Mouse (Mus musculus) hindbrain, embryonic 16.5 days (tissue): ENCODE results near the gene Safb2. TPM values are rescaled to one million over a fixed set of nuclear protein-coding genes. Genes with fewer than 3 reads are reported as not detected.

Experiments used
- ATAC-seq: fragments of 200-750 bp; cut with Nextera tagmentation; 2 replicates; pipeline ENCODE4 v1.8.0; 2017; ENCODE audit warnings: moderate TSS enrichment, moderate library complexity
- H3K27ac ChIP-seq: fragments of 300-500 bp; sonication (generic); 2 replicates; pipeline ENCODE4 v1.5.1; 2014; ENCODE audit warnings: low read depth, mild to moderate bottlenecking, control low read depth, low read length, moderate library complexity
- H3K27me3 ChIP-seq: fragments of 300-500 bp; sonication (generic); replicated peaks from 2 replicates; pipeline ENCODE4 v1.6.1; 2014; ENCODE audit warnings: low read length; ENCODE audit not compliant: control insufficient read depth, insufficient read depth
- H3K36me3 ChIP-seq: fragments of 300-500 bp; sonication (generic); 2 replicates; pipeline ENCODE4 v1.6.1; 2014; ENCODE audit warnings: mild to moderate bottlenecking, low read length, moderate library complexity, mixed read lengths; ENCODE audit not compliant: control insufficient read depth, insufficient read depth
- H3K4me1 ChIP-seq: fragments of 300-500 bp; sonication (generic); 2 replicates; pipeline ENCODE4 v1.6.1; 2014; ENCODE audit warnings: low read depth, low read length; ENCODE audit not compliant: control insufficient read depth, insufficient read depth
- H3K4me2 ChIP-seq: fragments of 300-500 bp; sonication (generic); 2 replicates; pipeline ENCODE4 v1.6.1; 2014; ENCODE audit warnings: mild to moderate bottlenecking, low read length, control low read depth, moderate library complexity
- H3K4me3 ChIP-seq: fragments of 300-500 bp; sonication (generic); 2 replicates; pipeline ENCODE4 v1.5.1; 2014; ENCODE audit warnings: mild to moderate bottlenecking, low read length, control low read depth, moderate library complexity
- H3K9ac ChIP-seq: fragments of 300-500 bp; sonication (generic); 2 replicates; pipeline ENCODE4 v1.6.1; 2014; ENCODE audit warnings: low read depth, mild to moderate bottlenecking, control low read depth, low read length, moderate library complexity
- H3K9me3 ChIP-seq: fragments of 300-500 bp; sonication (generic); 2 replicates; pipeline ENCODE4 v1.6.1; 2014; ENCODE audit warnings: mild to moderate bottlenecking, low read length, moderate library complexity; ENCODE audit not compliant: control insufficient read depth
- WGBS: fragments of 180-500 bp; shearing (Covaris S2); extraction: QIAGEN DNeasy Blood & Tissue Kit; methylation state at CpG from one replicate; pipeline ENCODE4 v1.1.7; 2014; 5-methylcytosine and 5-hydroxymethylcytosine counted together
- polyA plus RNA-seq: library from polyadenylated mRNA; unstranded; fragments of >200 nt; fragmentation: Nextera tagmentation; extraction: Ambion mirVana; gene quantifications from 2 replicates; pipeline ENCODE4 v1.2.1, GENCODE M21; 2015

The Safb2 gene
- polyA plus RNA-seq, 1 experiment from 2014 or later, result 56.7 TPM

DNA sequence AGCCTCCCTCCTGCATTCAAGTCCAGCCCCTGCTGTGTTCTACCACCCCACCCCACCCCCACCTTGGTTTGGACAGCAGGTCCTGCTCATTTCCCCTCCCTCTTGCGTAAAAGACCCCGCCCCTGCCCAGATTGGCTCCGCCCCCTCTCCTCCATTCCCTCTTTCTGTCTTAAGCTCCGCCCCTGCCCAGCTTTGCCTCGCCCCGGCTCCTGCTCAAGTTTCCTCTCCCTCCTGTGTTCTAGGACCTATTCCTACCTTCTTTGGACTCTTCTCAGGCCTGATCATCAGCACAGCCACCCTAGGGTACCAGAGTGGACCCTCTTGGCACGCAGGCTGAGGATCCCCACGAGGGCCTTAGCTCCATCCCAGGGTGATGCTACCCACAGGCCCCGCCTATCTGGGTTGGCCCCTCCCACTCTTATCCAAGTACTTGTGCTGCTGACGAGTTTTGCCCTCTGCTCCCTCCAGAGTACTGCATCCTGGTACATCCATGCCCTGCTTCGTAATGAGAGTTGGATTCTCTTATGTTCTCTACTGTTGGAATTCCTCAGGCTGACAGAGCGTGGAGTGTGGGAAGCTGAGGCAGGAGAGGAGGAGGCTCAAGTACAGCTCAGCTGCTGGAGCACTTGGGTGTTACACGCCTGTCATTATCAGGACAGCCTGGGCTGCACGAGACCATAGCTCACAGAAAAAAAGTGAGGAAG is 27.6 kb upstream of the Safb2 start:
- H3K27me3 ChIP-seq, result no peaks in the 10 kb centered on the region
- H3K9ac ChIP-seq, result no peak overlapping the region
- no peak overlapping the region for H3K27ac ChIP-seq
- 14% methylated on average over 14 of the region's 14 CpGs for WGBS
- no peak overlapping the region for H3K4me2 ChIP-seq
- H3K9me3 ChIP-seq, result no peaks in the 10 kb centered on the region
- H3K4me1 ChIP-seq, result peaks cover 35% of the 10 kb centered on the region
- no peak overlapping the region for H3K4me3 ChIP-seq
- peaks cover 10% of the 10 kb centered on the region for H3K36me3 ChIP-seq
- no peak for ATAC-seq

DNA sequence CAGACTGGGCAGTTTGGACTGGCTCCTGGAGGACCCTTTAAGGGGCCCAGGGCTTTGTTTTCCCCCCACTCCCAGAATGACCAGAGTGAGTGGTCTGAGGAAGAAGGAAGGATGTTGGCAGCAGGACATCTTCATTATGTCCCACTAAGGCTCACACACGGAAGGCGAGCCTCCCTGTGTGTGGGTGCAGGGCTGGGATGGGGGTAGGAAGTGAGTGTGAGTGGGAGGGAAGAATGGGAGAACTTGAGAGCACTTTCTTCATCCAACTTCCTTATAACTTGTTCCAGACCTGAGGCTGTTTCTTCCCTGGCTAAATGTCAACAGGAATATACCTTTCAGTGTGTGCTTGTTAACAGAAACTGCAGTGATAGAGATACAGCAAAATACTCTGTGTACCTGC is 26.9 kb upstream of the Safb2 start:
- WGBS, result 70% methylated on average over 2 of the region's 2 CpGs

DNA sequence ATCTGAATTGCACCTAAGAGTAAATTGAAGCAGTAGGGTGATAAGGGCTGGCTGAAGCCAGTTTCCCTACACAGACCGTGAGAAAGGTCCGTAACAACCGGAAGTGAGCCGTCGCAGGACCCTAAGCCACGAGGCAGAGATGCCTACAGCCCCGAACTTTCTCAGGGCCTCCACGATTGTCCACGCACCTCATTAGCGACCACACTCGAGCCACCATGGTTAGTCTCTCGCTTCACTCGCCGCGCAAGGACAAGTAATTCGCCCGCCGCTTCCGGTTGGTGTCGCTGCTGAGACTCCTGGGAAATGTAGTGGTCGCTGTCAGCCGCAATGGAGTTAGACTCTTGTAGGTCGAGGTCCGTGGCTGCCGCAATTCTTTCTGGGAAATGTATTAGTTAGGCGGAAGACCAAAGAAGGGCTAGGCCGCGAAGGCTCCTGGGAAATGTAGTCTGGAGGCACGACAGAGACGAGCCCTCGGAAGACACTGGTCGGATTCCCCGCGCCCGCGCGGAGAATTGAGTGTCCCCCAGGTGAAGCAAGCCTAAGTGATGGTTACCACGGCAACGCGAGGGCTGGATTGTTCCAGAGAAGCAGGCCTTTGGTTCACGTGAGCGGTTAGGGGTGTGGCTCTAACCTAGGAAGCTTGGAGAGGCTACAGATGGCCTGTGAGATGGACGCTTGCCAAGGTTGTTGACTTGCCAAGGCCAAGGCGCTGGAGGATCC is 25.2 kb upstream of the Safb2 start, which contains the start of gene 2410015M20Rik:
Gene 2410015M20Rik, minus strand, starts transcription at position 320 of the 720 bp plus-strand sequence.
- Histone ChIP-seq H3K4me3 (peak within 1 kb of the TSS; percentile 65), H3K9me3 (no peaks in the 10 kb centered on the region), H3K4me2 (peak within 1 kb of the TSS; percentile 86), H3K36me3 (peaks cover 23% of the 10 kb centered on the region), H3K27me3 (no peaks in the 10 kb centered on the region), H3K4me1 (peaks cover 27% of the 10 kb centered on the region), H3K9ac (peak within 1 kb of the TSS; percentile 81), H3K27ac (peak within 1 kb of the TSS; percentile 85)
- ATAC-seq, result peak; percentile 91
- WGBS, result under 1% methylated on average over 44 of the region's 44 CpGs

More for the DNA sequence above, 26.9 kb upstream of the Safb2 start:
- Histone ChIP-seq H3K4me1 (peaks cover 35% of the 10 kb centered on the region), H3K4me3 (no peak overlapping the region), H3K9ac (no peak overlapping the region), H3K9me3 (no peaks in the 10 kb centered on the region), H3K4me2 (no peak overlapping the region), H3K27ac (no peak overlapping the region), H3K27me3 (no peaks in the 10 kb centered on the region), H3K36me3 (peaks cover 17% of the 10 kb centered on the region)
- ATAC-seq, result no peak

DNA sequence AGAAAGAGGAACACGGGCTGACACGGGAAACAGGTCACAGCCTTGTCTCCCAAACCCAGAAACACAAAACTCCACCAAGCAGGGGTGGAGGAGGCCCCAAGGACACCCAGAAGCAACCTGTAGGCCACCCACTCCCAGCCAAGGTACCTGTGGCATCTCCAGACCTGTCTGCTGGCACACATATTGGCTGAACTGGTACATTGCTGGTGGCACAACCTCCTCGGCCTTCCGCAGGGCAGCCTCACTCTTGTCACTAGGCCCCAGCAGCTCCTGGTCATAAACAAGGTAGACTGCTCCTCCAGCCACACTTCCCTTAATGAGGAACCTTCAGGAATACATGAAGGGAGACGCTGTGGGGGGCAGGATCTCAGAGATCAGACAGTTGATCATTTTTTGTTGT is 24.3 kb upstream of the Safb2 start:
- H3K27ac ChIP-seq, result no peak overlapping the region
- 57% methylated on average over 5 of the region's 5 CpGs for WGBS

DNA sequence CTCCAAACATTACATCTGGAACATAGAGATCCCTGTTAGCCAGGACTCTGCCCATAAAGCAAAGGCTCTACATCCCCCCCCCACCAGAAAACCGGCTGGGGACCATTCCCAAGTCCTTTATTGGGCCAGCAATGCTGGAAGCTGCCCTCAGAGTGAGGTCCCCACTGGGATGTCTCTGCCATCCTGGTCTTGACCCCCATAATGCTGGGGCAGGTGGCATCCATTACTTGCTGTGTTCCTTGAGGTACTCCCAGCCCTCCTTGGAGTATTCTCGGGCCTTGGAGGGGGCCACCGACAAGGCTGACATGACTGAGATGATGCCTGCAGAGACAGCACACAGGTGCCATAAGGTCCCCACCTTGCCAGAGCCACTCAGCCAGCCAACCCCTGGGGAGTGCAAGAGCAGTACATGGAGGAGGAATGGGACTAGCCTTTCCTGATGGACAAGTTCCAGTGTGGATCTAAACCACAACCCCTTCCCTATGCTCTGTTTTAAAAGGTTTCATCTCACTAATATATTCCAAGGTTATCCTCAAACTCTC is 23.2 kb upstream of the Safb2 start:
- H3K9ac ChIP-seq, result no peak overlapping the region
- peaks cover 21% of the 10 kb centered on the region for H3K4me1 ChIP-seq
- no peaks in the 10 kb centered on the region for H3K9me3 ChIP-seq
- H3K4me2 ChIP-seq, result no peak overlapping the region
- peaks cover 44% of the 10 kb centered on the region for H3K36me3 ChIP-seq
- no peak overlapping the region for H3K4me3 ChIP-seq
- no peak overlapping the region for H3K27ac ChIP-seq
- no peak for ATAC-seq
- WGBS, result 73% methylated on average over 3 of the region's 3 CpGs
- no peaks in the 10 kb centered on the region for H3K27me3 ChIP-seq

More for the DNA sequence above, 24.3 kb upstream of the Safb2 start:
- no peaks in the 10 kb centered on the region for H3K27me3 ChIP-seq
- ATAC-seq, result no peak
- H3K4me3 ChIP-seq, result peak overlapping the region; percentile 65
- peak overlapping the region; percentile 86 for H3K4me2 ChIP-seq
- H3K9me3 ChIP-seq, result no peaks in the 10 kb centered on the region
- peak overlapping the region; percentile 81 for H3K9ac ChIP-seq
- H3K4me1 ChIP-seq, result peaks cover 21% of the 10 kb centered on the region
- peaks cover 32% of the 10 kb centered on the region for H3K36me3 ChIP-seq

DNA sequence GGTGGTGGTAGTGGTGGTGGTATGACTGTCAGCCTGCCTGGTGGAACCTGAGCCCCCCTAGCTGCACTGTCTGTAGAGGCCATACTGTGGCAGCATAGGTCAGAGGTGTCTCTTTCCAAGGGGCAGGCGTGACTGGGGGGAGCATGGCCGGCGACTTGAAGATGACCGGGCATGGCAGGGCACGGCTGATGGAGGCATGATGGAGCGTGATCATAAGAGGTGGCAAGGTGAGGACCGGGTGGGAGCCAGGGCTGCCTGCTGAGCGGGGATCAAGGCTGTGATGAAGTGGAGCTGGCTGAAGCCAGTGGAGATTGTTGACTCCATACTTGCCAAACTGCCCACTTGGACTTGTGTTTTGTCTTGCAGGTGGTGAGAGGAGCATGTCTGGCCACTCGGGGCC is 21.0 kb upstream of the Safb2 start:
- Histone ChIP-seq H3K4me2 (no peak overlapping the region), H3K9ac (no peak overlapping the region), H3K4me1 (peaks cover 18% of the 10 kb centered on the region), H3K27ac (no peak overlapping the region), H3K4me3 (no peak overlapping the region), H3K36me3 (peaks cover 62% of the 10 kb centered on the region), H3K27me3 (no peaks in the 10 kb centered on the region), H3K9me3 (no peaks in the 10 kb centered on the region)
- no peak for ATAC-seq
- WGBS, result 92% methylated on average over 9 of the region's 9 CpGs

DNA sequence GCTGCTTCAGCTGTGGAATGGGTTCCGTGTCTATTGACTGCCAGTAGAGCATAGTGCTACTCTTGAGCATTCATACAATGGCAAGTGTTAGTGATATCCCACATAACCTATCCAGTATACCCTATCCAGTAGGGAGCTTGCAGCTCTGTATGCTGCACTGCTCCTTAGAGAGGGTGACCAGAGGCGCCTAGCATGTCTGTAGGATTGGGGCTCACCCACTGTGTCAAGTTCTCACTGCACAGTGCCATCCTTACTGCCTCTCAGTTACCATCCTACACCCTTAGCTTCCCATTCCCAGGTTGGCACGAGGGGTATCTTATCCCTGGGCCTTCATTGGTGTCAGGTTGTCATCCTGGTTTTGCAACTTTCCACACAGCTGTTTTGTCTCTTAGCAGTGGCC is 20.0 kb upstream of the Safb2 start:
- Histone ChIP-seq H3K9ac (no peak overlapping the region), H3K4me3 (no peak overlapping the region), H3K27ac (no peak overlapping the region), H3K27me3 (no peaks in the 10 kb centered on the region), H3K9me3 (no peaks in the 10 kb centered on the region), H3K4me2 (no peak overlapping the region), H3K36me3 (peaks cover 72% of the 10 kb centered on the region), H3K4me1 (peaks cover 14% of the 10 kb centered on the region)
- ATAC-seq, result no peak
- WGBS, result 90% methylated on average over 3 of the region's 3 CpGs

DNA sequence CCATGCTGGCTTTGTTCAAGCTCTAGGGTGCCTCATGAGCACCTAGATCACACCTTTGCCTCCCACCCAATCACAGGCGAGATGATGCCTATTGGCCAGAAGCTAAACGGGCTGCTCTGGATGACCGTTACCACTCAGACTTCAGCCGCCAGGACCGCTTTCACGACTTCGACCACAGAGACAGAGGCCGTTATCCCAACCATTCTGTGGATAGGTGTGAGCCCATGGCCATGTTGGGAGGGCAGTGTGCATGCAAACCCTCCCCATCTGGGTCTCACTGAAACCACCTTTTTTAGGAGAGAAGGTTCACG is 19.6 kb upstream of the Safb2 start:
- no peak overlapping the region for H3K9ac ChIP-seq
- peaks cover 75% of the 10 kb centered on the region for H3K36me3 ChIP-seq
- ATAC-seq, result no peak
- H3K27ac ChIP-seq, result no peak overlapping the region
- no peaks in the 10 kb centered on the region for H3K27me3 ChIP-seq
- no peak overlapping the region for H3K4me3 ChIP-seq
- no peak overlapping the region for H3K4me2 ChIP-seq
- no peaks in the 10 kb centered on the region for H3K9me3 ChIP-seq
- peaks cover 13% of the 10 kb centered on the region for H3K4me1 ChIP-seq
- 91% methylated on average over 9 of the region's 9 CpGs for WGBS
